Mouse (Mus musculus) hindbrain, embryonic 14.5 days (tissue): ENCODE measurements around the gene Pla2g2e. TPM values are rescaled to one million over a fixed set of nuclear protein-coding genes. Genes with fewer than 3 reads are reported as not detected.
A peak's percentile ranks its signal among the peaks of the same experiment; 100 is the strongest.
"Not testable (repeated sequence)": the region's sequence is repeated elsewhere in the genome, so short reads cannot be mapped to it uniquely, and the experiment has no call there.

Experiments used
- ATAC-seq: fragments of 200-750 bp; cut with Nextera tagmentation; 2 replicates; pipeline ENCODE4 v1.8.0; 2017; ENCODE audit warnings: moderate number of reproducible peaks, mild to moderate bottlenecking, moderate TSS enrichment, moderate library complexity; ENCODE audit not compliant: low FRiP score
- DNase-seq: peaks from one replicate; pipeline ENCODE4 v3.0.0-alpha.2; 2015; ENCODE audit warnings: low spot score
- H3K27ac ChIP-seq: fragments of 300-500 bp; sonication (generic); 2 replicates; pipeline ENCODE4 v1.5.1; 2014; ENCODE audit warnings: mild to moderate bottlenecking, moderate library complexity
- H3K27me3 ChIP-seq: fragments of 300-500 bp; sonication (generic); 2 replicates; pipeline ENCODE4 v1.6.1; 2014; ENCODE audit warnings: mild to moderate bottlenecking, low read length, mixed read lengths; ENCODE audit not compliant: control insufficient read depth, insufficient read depth
- H3K36me3 ChIP-seq: fragments of 300-500 bp; sonication (generic); replicated peaks from 2 replicates; pipeline ENCODE4 v1.6.1; 2014; ENCODE audit not compliant: control insufficient read depth, insufficient read depth
- H3K4me1 ChIP-seq: fragments of 300-500 bp; sonication (generic); replicated peaks from 2 replicates; pipeline ENCODE4 v1.6.1; 2014; ENCODE audit warnings: antibody characterized with exemption, low read length, mixed read lengths; ENCODE audit not compliant: control insufficient read depth, insufficient read depth
- H3K4me2 ChIP-seq: fragments of 300-500 bp; sonication (generic); replicated peaks from 2 replicates; pipeline ENCODE4 v1.6.1; 2014; ENCODE audit warnings: mild to moderate bottlenecking, moderate library complexity
- H3K4me3 ChIP-seq: fragments of 300-500 bp; sonication (generic); replicated peaks from 2 replicates; pipeline ENCODE4 v1.5.1; 2014; ENCODE audit warnings: mild to moderate bottlenecking, low read length
- H3K9ac ChIP-seq: fragments of 300-500 bp; sonication (generic); 2 replicates; pipeline ENCODE4 v1.6.1; 2014
- H3K9me3 ChIP-seq: fragments of 300-500 bp; sonication (generic); 2 replicates; pipeline ENCODE4 v1.6.1; 2016; ENCODE audit warnings: low read length; ENCODE audit not compliant: control insufficient read depth
- WGBS: fragments of 180-500 bp; shearing (Covaris S2); extraction: QIAGEN DNeasy Blood & Tissue Kit; methylation state at CpG from one replicate; pipeline ENCODE4 v1.1.7; 2014; 5-methylcytosine and 5-hydroxymethylcytosine counted together
- polyA plus RNA-seq: library from polyadenylated mRNA; unstranded; fragments of >200 nt; fragmentation: Nextera tagmentation; extraction: Ambion mirVana; gene quantifications from 2 replicates; pipeline ENCODE4 v1.2.1, GENCODE M21; 2014

The Pla2g2e gene
- polyA plus RNA-seq, 1 experiment from 2014 or later = not detected

DNA sequence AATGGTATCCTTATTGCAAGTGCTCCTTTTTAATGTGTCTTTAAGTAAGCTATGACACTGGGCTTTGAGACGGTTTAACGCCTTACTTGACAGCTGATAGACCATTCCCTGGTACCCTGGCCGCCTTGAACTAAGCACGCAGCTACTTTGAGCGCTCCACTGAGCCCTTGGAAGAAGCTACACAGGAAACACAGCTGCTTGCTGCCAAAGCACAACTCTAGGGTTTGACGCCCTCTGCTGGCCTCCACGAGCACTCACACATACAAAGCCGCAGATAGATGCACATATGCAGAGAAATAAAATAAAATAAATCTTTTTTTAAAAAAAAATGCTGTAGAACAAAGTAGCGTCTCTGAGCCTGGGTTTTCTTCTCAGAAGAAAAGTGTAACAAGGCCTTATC, 18.5 kb upstream of the Pla2g2e start:
- WGBS = 17% methylated on average over 9 of the region's 9 CpGs
- Histone ChIP-seq H3K9me3 (no peaks in the 10 kb centered on the region), H3K36me3 (no peaks in the 10 kb centered on the region), H3K9ac (peak overlapping the region; percentile 26; the same call in 1 of the 2 replicates), H3K4me3 (peak overlapping the region; percentile 23), H3K4me1 (no peaks in the 10 kb centered on the region; the same call in 1 of the 2 replicates), H3K27me3 (no peaks in the 10 kb centered on the region), H3K4me2 (peak overlapping the region; percentile 45), H3K27ac (peak overlapping the region; percentile 58)
- DNase-seq (peak; percentile 74), ATAC-seq (0 out of 2 replicates have a peak, but pooled peaks have one; percentile 46)

DNA sequence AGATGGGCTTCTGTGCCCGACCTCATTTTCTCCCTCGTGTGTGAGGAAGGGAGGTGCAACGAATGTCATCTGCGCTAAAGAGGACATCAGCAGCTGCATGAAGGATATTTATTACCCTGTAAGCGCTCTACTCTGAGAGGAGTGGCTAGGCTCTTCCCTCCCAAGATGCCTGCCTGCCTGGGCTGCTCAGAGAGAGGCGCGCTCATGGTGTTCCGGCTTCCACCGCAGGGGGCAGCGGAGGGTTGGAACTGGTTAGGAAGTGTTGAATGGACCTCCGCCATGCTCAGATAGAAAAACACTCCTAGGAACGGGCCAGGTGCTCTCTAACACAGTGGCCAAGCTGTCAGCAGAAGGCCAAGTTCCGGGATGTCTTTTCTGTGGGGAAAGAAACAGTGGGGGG, 18.0 kb upstream of the Pla2g2e start:
- H3K4me2 ChIP-seq = peak overlapping the region; percentile 45
- no peaks in the 10 kb centered on the region for H3K9me3 ChIP-seq
- peak overlapping the region; percentile 58 for H3K27ac ChIP-seq
- ATAC-seq (peak; percentile 78), DNase-seq (peak; percentile 85)
- no peaks in the 10 kb centered on the region for H3K36me3 ChIP-seq
- no peaks in the 10 kb centered on the region for H3K27me3 ChIP-seq
- 6% methylated on average over 13 of the region's 13 CpGs for WGBS
- peak overlapping the region; percentile 23 for H3K4me3 ChIP-seq
- H3K9ac ChIP-seq = peak overlapping the region; percentile 26; the same call in 1 of the 2 replicates
- H3K4me1 ChIP-seq = no peaks in the 10 kb centered on the region; the same call in 1 of the 2 replicates

DNA sequence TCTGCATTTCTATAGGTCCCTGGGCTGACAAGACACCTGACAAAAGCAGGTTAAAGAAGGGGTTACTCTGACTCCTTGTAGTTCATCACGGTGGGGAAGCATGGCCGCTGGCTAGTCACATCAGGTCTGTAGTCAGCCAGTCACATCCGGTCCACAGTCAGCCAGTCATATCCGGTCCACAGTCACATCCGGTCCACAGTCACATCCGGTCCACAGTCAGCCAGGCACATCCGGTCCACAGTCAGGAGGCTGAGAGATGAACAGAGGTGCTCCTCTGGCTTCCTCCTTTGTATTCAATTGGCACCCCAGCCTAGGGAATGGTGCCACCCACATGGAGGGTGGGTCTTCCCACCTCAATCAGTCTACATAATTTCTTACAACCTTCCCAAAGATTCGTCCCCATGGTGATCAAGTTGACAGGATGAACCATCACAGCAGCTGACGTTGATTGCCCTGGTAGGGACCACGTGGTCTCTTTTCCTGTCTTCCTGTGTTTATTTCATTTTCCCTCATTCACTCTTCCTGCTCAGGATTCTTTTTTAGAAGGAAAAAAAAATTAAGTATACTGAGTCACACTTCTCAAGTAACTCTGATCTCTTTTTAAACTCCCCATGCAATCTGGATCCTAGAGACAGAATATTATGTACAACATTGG, 14.3 kb upstream of the Pla2g2e start, which contains the start of gene Pla2g5:
Pla2g5 (minus strand) TSS at position 139 of the 655 bp plus-strand sequence.
- Histone ChIP-seq H3K4me1 (no peaks in the 10 kb centered on the region; the same call in 1 of the 2 replicates), H3K4me3 (no peak within 1 kb of the TSS), H3K9ac (no peak within 1 kb of the TSS), H3K4me2 (no peak within 1 kb of the TSS), H3K27ac (no peak within 1 kb of the TSS), H3K36me3 (no peaks in the 10 kb centered on the region), H3K27me3 (no peaks in the 10 kb centered on the region), H3K9me3 (no peaks in the 10 kb centered on the region)
- ATAC-seq = no peak
- 78% methylated on average over 10 of the region's 10 CpGs for WGBS
- no peak for DNase-seq

DNA sequence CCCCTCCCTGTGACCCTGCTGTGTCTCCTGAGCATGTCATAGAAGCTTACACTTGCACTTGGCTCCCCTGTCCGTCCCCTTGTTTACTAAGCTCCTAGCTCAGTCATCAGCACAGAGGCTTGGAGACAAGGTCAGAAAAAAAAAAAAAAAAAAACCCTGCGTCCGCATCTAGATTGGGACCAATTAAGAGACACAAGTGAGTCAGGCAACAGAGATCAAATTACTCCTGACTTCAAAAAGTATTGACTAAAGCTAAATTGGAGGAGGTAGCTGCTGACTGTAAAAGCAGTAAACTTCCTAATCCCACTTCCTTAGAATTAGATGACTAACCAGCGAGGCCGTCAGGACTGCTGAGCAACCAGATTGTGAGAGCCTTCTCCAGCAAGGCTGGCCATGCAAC, 12.7 kb upstream of the Pla2g2e start:
- WGBS = 70% methylated on average over 5 of the region's 5 CpGs
- Histone ChIP-seq H3K4me2 (no peak overlapping the region), H3K27ac (no peak overlapping the region), H3K4me1 (no peaks in the 10 kb centered on the region; the same call in 1 of the 2 replicates), H3K36me3 (no peaks in the 10 kb centered on the region), H3K9me3 (peaks cover 3% of the 10 kb centered on the region; the same call in 1 of the 2 replicates), H3K4me3 (no peak overlapping the region), H3K27me3 (no peaks in the 10 kb centered on the region), H3K9ac (no peak overlapping the region)
- ATAC-seq (no peak), DNase-seq (no peak)

DNA sequence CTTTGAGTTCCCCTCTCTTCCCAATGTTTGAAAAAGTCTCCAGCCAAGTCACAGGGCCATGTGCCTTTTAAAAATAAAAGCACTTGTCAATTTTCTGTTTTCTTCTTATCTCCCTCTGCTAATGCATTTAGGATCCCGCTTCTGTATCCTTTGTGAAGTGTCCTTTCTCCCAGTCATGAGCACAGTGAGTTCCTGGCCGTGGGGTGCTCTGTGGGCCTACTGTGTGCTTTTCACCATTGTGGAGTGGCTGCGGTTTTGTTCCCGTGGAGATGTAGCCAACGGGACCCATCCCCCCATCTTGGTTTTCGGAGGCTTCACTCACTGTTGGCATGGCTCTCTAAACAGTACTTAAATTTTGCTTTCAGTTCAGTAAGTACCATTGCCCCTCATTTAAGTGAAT, 11.8 kb upstream of the Pla2g2e start:
- no peak overlapping the region for H3K4me3 ChIP-seq
- H3K36me3 ChIP-seq = no peaks in the 10 kb centered on the region
- WGBS = 72% methylated on average over 6 of the region's 6 CpGs
- DNase-seq = no peak
- H3K9me3 ChIP-seq = peaks cover 4% of the 10 kb centered on the region; the same call in 1 of the 2 replicates
- H3K9ac ChIP-seq = no peak overlapping the region
- H3K4me1 ChIP-seq = no peaks in the 10 kb centered on the region
- no peak overlapping the region for H3K27ac ChIP-seq
- H3K4me2 ChIP-seq = no peak overlapping the region
- H3K27me3 ChIP-seq = no peaks in the 10 kb centered on the region
- no peak for ATAC-seq

DNA sequence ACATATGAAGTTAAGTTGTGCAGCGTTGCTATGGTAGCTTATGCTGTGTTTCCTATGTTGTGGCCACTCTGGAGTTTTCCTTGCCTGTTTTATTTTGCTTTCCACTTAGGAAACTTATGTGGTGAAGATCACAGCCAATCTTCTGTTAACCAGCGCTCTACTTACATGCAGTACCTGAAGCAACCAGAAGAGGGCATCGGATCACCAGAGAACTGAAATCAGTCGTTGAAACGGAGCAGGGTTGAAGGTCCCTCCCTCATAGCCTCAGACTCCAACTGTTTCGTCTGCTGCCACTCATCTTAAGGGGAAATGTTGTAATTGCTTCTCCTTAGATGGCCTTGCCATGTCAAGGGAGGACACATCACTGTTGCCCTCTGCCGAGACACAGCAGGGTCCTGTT, 11.3 kb upstream of the Pla2g2e start:
- no peak for ATAC-seq
- no peak overlapping the region for H3K27ac ChIP-seq
- no peaks in the 10 kb centered on the region for H3K36me3 ChIP-seq
- H3K27me3 ChIP-seq = no peaks in the 10 kb centered on the region
- no peak overlapping the region for H3K9ac ChIP-seq
- peaks cover 4% of the 10 kb centered on the region; the same call in 1 of the 2 replicates for H3K9me3 ChIP-seq
- no peak overlapping the region for H3K4me3 ChIP-seq
- no peak overlapping the region for H3K4me2 ChIP-seq
- no peaks in the 10 kb centered on the region for H3K4me1 ChIP-seq
- WGBS = 14% methylated on average over 7 of the region's 7 CpGs
- peak; percentile 81 for DNase-seq

DNA sequence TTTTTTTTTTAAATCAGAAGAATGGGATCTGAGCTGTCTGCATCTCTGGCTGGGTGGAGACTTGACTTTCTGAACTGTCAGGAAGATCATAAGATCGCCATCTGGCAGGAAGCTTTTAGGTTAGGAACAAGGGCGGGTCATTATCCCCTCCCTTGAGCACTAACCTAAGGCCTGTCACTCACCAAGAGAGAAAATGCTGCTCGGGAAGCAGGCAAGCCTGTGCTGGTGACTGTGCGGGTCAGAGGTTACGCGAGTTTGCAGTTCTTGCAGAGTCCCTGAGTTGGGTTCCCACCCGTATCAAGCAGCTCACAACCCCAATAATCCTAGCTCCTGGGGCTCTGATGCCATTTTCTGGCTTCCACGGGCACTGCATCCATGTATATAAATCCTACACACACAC, 9.1 kb upstream of the Pla2g2e start:
- no peaks in the 10 kb centered on the region for H3K4me1 ChIP-seq
- no peak overlapping the region for H3K4me2 ChIP-seq
- no peak overlapping the region for H3K9ac ChIP-seq
- DNase-seq (no peak), ATAC-seq (no peak)
- peaks cover 4% of the 10 kb centered on the region; the same call in 1 of the 2 replicates for H3K9me3 ChIP-seq
- no peak overlapping the region for H3K4me3 ChIP-seq
- no peak overlapping the region for H3K27ac ChIP-seq
- no peaks in the 10 kb centered on the region for H3K36me3 ChIP-seq
- WGBS = 54% methylated on average over 8 of the region's 8 CpGs
- no peaks in the 10 kb centered on the region for H3K27me3 ChIP-seq

DNA sequence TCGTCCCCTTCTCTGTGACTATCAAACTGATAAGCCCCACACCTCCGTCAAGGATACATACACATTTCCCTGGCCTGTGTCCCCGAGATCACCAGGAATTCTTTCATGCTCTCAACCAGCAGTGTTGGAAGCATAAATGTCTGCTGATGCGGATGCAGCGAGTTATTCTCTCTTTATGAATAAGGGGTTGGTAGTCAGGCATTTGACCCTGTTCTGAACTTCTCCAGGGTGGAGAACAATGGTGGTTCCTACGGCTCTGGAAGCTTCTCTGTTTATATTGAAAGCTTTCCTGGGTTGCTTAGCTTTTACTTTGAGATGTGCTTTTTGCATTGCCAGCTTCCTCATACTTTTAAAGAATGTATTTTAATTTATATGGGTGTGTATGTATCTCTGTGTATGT, 3.9 kb upstream of the Pla2g2e start, which contains the start of gene Gm13030:
Gm13030 (minus strand) TSS at position 101 of the 400 bp plus-strand sequence.
- Histone ChIP-seq H3K4me1 (no peaks in the 10 kb centered on the region), H3K4me3 (no peak within 1 kb of the TSS), H3K9ac (no peak within 1 kb of the TSS), H3K36me3 (no peaks in the 10 kb centered on the region), H3K27ac (no peak within 1 kb of the TSS), H3K9me3 (peaks cover 4% of the 10 kb centered on the region; the same call in 1 of the 2 replicates), H3K27me3 (no peaks in the 10 kb centered on the region), H3K4me2 (no peak within 1 kb of the TSS)
- DNase-seq = no peak
- no peak for ATAC-seq
- WGBS = 73% methylated on average over 6 of the region's 6 CpGs

DNA sequence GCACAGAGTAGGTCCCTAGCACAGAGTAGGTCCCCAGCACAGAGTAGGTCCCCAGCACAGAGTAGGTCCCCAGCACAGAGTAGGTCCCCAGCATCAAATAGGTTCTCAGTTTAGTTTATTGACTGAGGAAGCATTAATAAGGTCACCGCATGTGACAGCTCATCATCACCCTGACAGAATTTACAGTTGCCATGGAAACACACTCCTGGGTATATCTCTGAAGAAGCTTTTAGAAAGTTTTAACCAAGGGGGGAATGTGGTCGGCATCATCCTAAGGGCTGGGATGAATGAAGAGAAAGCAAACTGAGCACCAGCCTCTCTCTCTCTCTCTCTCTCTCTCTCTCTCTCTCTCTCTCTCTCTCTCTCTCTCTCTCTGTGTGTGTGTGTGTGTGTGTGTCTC, 2.5 kb upstream of the Pla2g2e start:
- WGBS = 71% methylated on average over 2 of the region's 2 CpGs
- DNase-seq, H3K4me2 ChIP-seq, H3K27ac ChIP-seq, H3K4me1 ChIP-seq, H3K9me3 ChIP-seq, H3K9ac ChIP-seq, H3K27me3 ChIP-seq, ATAC-seq, H3K4me3 ChIP-seq, H3K36me3 ChIP-seq: not testable (repeated sequence)
